10 mouse cellular contexts compared by ENCODE assay signal in the genomic region with DNA sequence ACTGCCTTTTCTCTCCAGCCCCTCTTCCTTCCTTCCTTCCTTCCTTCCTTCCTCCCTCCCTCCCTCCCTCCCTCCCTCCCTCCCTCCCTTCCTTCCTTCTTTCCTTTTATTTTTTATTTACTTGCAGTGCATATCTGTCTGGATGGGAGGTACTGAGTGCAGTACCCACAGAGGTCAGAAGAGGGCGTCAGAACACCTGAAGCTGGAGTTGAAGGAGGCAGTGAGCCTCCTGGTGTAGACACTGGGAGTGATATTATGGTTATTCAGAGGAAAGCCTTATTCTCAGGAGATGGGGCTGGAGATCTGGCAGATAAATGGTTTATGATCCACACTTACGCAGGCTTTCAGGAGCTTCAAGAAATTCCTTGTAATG. TPM values are rescaled to one million over a fixed set of nuclear protein-coding genes. Genes with fewer than 3 reads are reported as not detected.
DNase-seq lines count a peak whose midpoint lies in the region; ATAC-seq and TF ChIP-seq lines count a peak whose summit lies in the region.
"Had no signal": no experiment of that assay in that cellular context is flagged by ENCODE, and none has a peak within 500 bp of the region (broad histone marks: within the 10 kb centered on the region; RNA-seq: fewer than 3 reads in every experiment).

No protein-coding gene starts in this region.

- no peak for TF ChIP-seq POLR2A in testis, adult 2 months (IDR thresholded peaks at IDR 0.05; ENCODE audit: control insufficient read depth, low read depth, low read length)

- H3K4me3 ChIP-seq in limb, embryonic 11.5 days (ENCODE audit: low read depth, low read length), result no peak overlapping the region
- H3K4me3 ChIP-seq in testis, adult 2 months (ENCODE audit: control insufficient read depth, low read depth, low read length), result no peak overlapping the region
- no peak overlapping the region for H3K4me3 ChIP-seq in hindbrain, embryonic 16.5 days (ENCODE audit: low read length)

- no peaks in the 10 kb centered on the region for H3K36me3 ChIP-seq in limb, embryonic 11.5 days (ENCODE audit: control insufficient read depth, insufficient read depth, low read length)
- no peaks in the 10 kb centered on the region for H3K36me3 ChIP-seq in testis, adult 2 months (ENCODE audit: control insufficient read depth, insufficient read depth, low read length)
- H3K36me3 ChIP-seq in hindbrain, embryonic 16.5 days (ENCODE audit: control insufficient read depth, insufficient read depth, low read length), result no peaks in the 10 kb centered on the region

- TF ChIP-seq CTCF in testis, adult 2 months (IDR thresholded peaks at IDR 0.05; ENCODE audit: control insufficient read depth, insufficient read depth, insufficient replicate concordance, low read depth, low read length), result peak; percentile 37; the same call in 1 of the 2 replicates

- H3K27me3 ChIP-seq in limb, embryonic 11.5 days (ENCODE audit: control insufficient read depth, insufficient read depth, low read length), result peaks cover 3% of the 10 kb centered on the region; the same call in 1 of the 2 replicates
- no peaks in the 10 kb centered on the region for H3K27me3 ChIP-seq in testis, adult 2 months (ENCODE audit: control insufficient read depth, insufficient read depth, low read length)
- peaks cover 3% of the 10 kb centered on the region; the same call in 1 of the 2 replicates for H3K27me3 ChIP-seq in hindbrain, embryonic 16.5 days (replicated peaks; ENCODE audit: control insufficient read depth, insufficient read depth, low read length)

- H3K9ac ChIP-seq in limb, embryonic 11.5 days (ENCODE audit: low read length), result no peak overlapping the region
- H3K9ac ChIP-seq in hindbrain, embryonic 16.5 days (ENCODE audit: low read depth, low read length), result no peak overlapping the region

- H3K9me3 ChIP-seq in limb, embryonic 11.5 days (ENCODE audit: control insufficient read depth, low read length), result no peaks in the 10 kb centered on the region
- no peaks in the 10 kb centered on the region for H3K9me3 ChIP-seq in hindbrain, embryonic 16.5 days (ENCODE audit: control insufficient read depth, low read length)

- WGBS in limb, embryonic 11.5 days, result 44% methylated on average over 2 of the region's 2 CpGs
- WGBS in hindbrain, embryonic 16.5 days, result 33% methylated on average over 2 of the region's 2 CpGs

- H3K27ac ChIP-seq in limb, embryonic 11.5 days (replicated peaks; ENCODE audit: low read depth, low read length), result no peak overlapping the region
- no peak overlapping the region for H3K27ac ChIP-seq in testis, adult 2 months (ENCODE audit: control insufficient read depth, insufficient read depth, low read depth, low read length)
- no peak overlapping the region for H3K27ac ChIP-seq in hindbrain, embryonic 16.5 days (ENCODE audit: low read depth, low read length)

- no peak overlapping the region for H3K4me2 ChIP-seq in limb, embryonic 11.5 days (ENCODE audit: low read depth, severe bottlenecking)
- H3K4me2 ChIP-seq in hindbrain, embryonic 16.5 days (ENCODE audit: low read length), result no peak overlapping the region

- no peak for ATAC-seq in limb, embryonic 11.5 days (ENCODE audit: insufficient number of reproducible peaks, low FRiP score, low TSS enrichment, low read depth)
- no peak for ATAC-seq in hindbrain, embryonic 16.5 days

- peak; percentile 49 for DNase-seq in adrenal gland, postnatal 10 days
- DNase-seq in adrenal gland, adult 2 months, result no peak
- DNase-seq in lung, adult 18-20 months, result peak; percentile 15 to 22
- no peak for DNase-seq in lung, postnatal 10 days
- DNase-seq in cerebellum, postnatal 14 days, result peak; percentile 73 to 86
- peak; percentile 66 for DNase-seq in limb, embryonic 11.5 days (ENCODE audit: low spot score)

- no peaks in the 10 kb centered on the region for H3K4me1 ChIP-seq in limb, embryonic 11.5 days (ENCODE audit: control insufficient read depth, insufficient read depth, low read length)
- no peaks in the 10 kb centered on the region; the same call in 1 of the 2 replicates for H3K4me1 ChIP-seq in testis, adult 2 months (ENCODE audit: control insufficient read depth, insufficient read depth, low read length)
- no peaks in the 10 kb centered on the region for H3K4me1 ChIP-seq in hindbrain, embryonic 16.5 days (ENCODE audit: control insufficient read depth, insufficient read depth, low read depth, low read length)

RNA-seq across cellular contexts. Expression of a gene that starts 16.0 kb away (rescaled TPM):
- not detected for total RNA-seq in adrenal gland, postnatal 10 days (2021)
- total RNA-seq in adrenal gland, adult 2 months (2021), result not detected
- polyA plus RNA-seq in adrenal gland, adult 2 months (2012; rRNA removed), result not detected in 2 replicates
- polyA plus RNA-seq in limb, embryonic 11.5 days (2014; fragmentation: Nextera tagmentation; extraction: Ambion mirVana), result not detected in 2 replicates
- 3,148 and 3,520 TPM in 2 replicates for polyA plus RNA-seq in testis, adult 2 months (2012; rRNA removed)
- polyA plus RNA-seq in hindbrain, embryonic 16.5 days (2015; fragmentation: Nextera tagmentation; extraction: Ambion mirVana), result not detected in 2 replicates
- total RNA-seq: left cerebral cortex, adult 8-10 months had no signal
- polyA plus RNA-seq: C2C12 had no signal

RNA-seq across cellular contexts. Expression of a gene that starts 20.1 kb away (rescaled TPM):
- not detected for total RNA-seq in adrenal gland, postnatal 10 days (2021)
- not detected for total RNA-seq in adrenal gland, adult 2 months (2021)
- not detected in 2 replicates for polyA plus RNA-seq in adrenal gland, adult 2 months (2012; rRNA removed)
- polyA plus RNA-seq in limb, embryonic 11.5 days (2014; fragmentation: Nextera tagmentation; extraction: Ambion mirVana), result 0.26 and 0.31 TPM in 2 replicates
- polyA plus RNA-seq in testis, adult 2 months (2012; rRNA removed), result 29.1 and 29.8 TPM in 2 replicates
- 0.12 TPM in 1 of 2 replicates, not detected in the other for polyA plus RNA-seq in hindbrain, embryonic 16.5 days (2015; fragmentation: Nextera tagmentation; extraction: Ambion mirVana)
- polyA plus RNA-seq: C2C12 had no signal

RNA-seq across cellular contexts. Expression of a gene that starts 29.5 kb away (rescaled TPM):
- total RNA-seq in adrenal gland, postnatal 10 days (2021), result 1 to 10 TPM; 4.2 to 5.4 TPM
- total RNA-seq in adrenal gland, adult 2 months (2021), result 1 to 10 TPM; 4.6 to 5.1 TPM
- 11.4 and 13.0 TPM in 2 replicates for polyA plus RNA-seq in adrenal gland, adult 2 months (2012; rRNA removed)
- polyA plus RNA-seq in limb, embryonic 11.5 days (2014; fragmentation: Nextera tagmentation; extraction: Ambion mirVana), result 1.9 and 2.2 TPM in 2 replicates
- 1.7 and 3.1 TPM in 2 replicates for polyA plus RNA-seq in testis, adult 2 months (2012; rRNA removed)
- 3.5 and 3.6 TPM in 2 replicates for polyA plus RNA-seq in hindbrain, embryonic 16.5 days (2015; fragmentation: Nextera tagmentation; extraction: Ambion mirVana)

RNA-seq across cellular contexts. Expression of a gene that starts 30.7 kb away (rescaled TPM):
- 100 to 1,000 TPM in 1 of 2 experiments, 10 to 100 TPM in 1; 92.1 to 104 TPM for total RNA-seq in adrenal gland, postnatal 10 days (2021)
- 10 to 100 TPM; 81.5 to 83.8 TPM for total RNA-seq in adrenal gland, adult 2 months (2021)
- polyA plus RNA-seq in adrenal gland, adult 2 months (2012; rRNA removed), result 195 and 237 TPM in 2 replicates
- 135 and 146 TPM in 2 replicates for polyA plus RNA-seq in limb, embryonic 11.5 days (2014; fragmentation: Nextera tagmentation; extraction: Ambion mirVana)
- 53.2 and 55.4 TPM in 2 replicates for polyA plus RNA-seq in testis, adult 2 months (2012; rRNA removed)
- polyA plus RNA-seq in hindbrain, embryonic 16.5 days (2015; fragmentation: Nextera tagmentation; extraction: Ambion mirVana), result 216 and 218 TPM in 2 replicates

RNA-seq across cellular contexts. Expression of a gene that starts 30.7 kb away (rescaled TPM):
- under 1 TPM; 0.67 to 0.78 TPM for total RNA-seq in adrenal gland, postnatal 10 days (2021)
- 1 to 10 TPM in 1 of 2 experiments, under 1 TPM in 1; 0.66 to 1.4 TPM for total RNA-seq in adrenal gland, adult 2 months (2021)
- polyA plus RNA-seq in adrenal gland, adult 2 months (2012; rRNA removed), result 1.2 and 1.8 TPM in 2 replicates
- polyA plus RNA-seq in limb, embryonic 11.5 days (2014; fragmentation: Nextera tagmentation; extraction: Ambion mirVana), result 0.88 and 1.1 TPM in 2 replicates
- polyA plus RNA-seq in testis, adult 2 months (2012; rRNA removed), result 1,462 and 1,528 TPM in 2 replicates
- 0.67 and 1.7 TPM in 2 replicates for polyA plus RNA-seq in hindbrain, embryonic 16.5 days (2015; fragmentation: Nextera tagmentation; extraction: Ambion mirVana)

Comparison
In these comparisons a context has a peak if more than half of its experiments do, and no peak if none do; other contexts are left out.
1. DNase-seq: peak in adrenal gland, postnatal 10 days (single experiment), lung, adult 18-20 months (2 of 2), cerebellum, postnatal 14 days (2 of 2) and limb, embryonic 11.5 days (single experiment); none in adrenal gland, adult 2 months (single experiment) and lung, postnatal 10 days (single experiment).
2. RNA of a gene that starts 16.0 kb away (polyA plus RNA-seq): 3,148 to 3,520 TPM in testis, adult 2 months; not detected in adrenal gland, adult 2 months, not detected in limb, embryonic 11.5 days and not detected in hindbrain, embryonic 16.5 days; every median in the first group is over 1,000 times any median in the second.
3. RNA of a gene that starts 20.1 kb away (polyA plus RNA-seq): 29.1 to 29.8 TPM in testis, adult 2 months; 0.26 to 0.31 TPM in limb, embryonic 11.5 days, 0.12 TPM in hindbrain, embryonic 16.5 days and not detected in adrenal gland, adult 2 months; every median in the first group is over 10 times any median in the second.